Mouse (Mus musculus): ENCODE data around the gene Zfp536. TPM values are rescaled to one million over a fixed set of nuclear protein-coding genes. Genes with fewer than 3 reads are reported as not detected.

Zfp536 gene
- total RNA-seq (2022) = under 1 TPM; 0.31 to 0.70 (median 0.50) TPM

DNA sequence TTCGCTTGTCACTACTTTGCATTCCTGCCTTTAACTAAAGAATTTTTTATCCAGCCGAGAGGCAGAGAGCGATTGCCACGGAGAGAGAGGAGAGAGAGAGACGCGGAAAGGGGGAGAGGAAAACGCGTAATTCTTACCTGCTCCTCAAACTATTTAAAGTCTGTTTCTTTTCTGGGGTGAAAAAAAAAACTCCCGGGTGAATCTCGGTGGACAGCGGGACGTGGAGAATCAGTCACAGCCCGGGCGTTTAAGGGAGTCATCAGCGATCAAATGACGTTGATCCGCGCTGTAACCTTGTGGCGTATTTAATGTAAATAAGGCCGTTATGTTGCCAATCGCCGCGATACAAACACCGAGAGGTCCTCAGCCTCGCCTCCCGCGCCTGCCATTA, at the start of gene Zfp536:
TSS of gene Zfp536 (minus strand) at position 330 of the 391 bp plus-strand sequence.
- DNase-seq (ENCODE audit: low spot score in 2 of 2) = no peak

DNA sequence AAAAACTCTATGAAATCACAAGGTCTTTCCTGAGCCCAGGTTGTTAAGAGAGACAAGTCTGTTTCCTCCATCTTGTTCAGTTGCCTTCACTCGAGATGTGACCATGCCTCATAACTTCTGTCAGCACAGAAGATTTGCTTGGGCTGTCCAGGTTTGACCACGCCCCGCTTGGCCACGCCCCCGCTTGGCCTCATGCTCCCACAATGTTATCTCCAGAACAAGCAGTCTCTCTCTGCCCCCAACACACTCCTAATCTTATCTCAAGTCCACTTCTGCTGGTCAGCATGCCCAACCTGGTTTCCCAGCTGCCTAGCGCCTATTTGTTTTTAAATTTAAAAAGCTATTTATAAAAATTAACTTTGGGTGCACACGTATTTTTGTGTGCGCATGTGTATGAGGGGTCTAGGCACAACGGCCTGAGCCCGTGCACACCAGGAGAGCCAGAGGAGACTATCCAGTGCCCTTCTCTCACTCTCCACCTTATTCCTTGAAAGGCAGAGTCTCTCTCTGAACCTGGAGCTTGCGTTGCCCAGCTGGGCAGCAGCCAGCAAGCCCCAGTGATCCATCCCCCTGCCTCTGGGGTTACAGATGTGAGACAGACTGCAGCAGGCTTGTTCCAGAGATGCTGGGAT, 47.3 kb upstream of the Zfp536 start:
- no peak for DNase-seq (ENCODE audit: low spot score in 2 of 2)

DNA sequence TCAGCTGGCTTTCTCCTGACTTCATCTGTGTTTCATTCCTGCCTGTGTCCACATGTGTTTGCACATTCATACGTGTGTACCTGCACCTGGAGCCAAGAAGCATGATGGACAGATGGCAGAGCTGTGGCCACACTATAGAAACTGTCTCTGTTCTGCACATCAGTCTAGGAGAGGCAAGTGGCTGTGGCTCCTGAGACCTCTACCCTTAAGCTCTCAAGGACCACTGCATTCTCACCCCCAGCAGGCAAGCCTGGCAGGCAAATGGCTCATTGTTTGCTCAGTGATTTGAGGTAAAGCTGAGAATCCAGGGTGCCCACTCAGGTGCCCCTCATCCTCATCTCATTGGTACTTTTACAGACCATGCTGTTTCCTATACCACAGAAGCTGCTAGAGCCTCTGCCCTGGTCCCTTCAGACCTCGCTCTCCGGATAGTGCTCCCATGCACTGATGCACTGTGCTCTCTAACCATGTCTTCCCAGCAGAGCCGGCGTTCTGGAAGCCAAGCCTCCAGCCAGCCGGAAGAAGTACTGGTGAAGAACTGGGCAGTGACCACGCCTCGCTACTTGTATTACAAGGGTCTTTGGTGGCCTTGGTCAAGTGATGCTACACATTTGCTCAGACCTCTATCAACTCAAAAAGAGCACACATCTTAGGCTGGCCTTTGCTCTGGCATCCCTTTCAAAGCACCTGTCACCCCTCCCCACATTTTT, 45.3 kb upstream of the Zfp536 start:
- DNase-seq (ENCODE audit: low spot score in 2 of 2) = no peak

DNA sequence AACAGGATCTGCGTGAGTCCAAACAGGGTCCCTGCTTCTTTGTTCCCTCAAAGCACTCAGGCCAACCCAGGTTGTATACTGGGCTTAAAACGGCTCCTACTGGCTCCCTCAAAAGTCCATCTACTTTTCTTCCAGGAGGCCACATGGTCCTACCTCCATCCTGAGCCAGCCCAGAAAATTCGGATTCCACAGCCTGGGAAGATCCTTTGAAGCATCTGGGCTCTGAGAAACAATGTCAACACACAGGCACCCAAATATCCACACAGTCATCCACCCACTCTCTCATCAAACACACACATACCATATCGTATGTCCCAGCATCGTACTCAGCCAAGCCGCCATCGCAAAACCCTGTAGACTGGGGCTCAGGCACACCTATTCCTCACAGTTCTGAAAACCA, 43.5 kb upstream of the Zfp536 start:
- no peak for DNase-seq (ENCODE audit: low spot score in 2 of 2)

DNA sequence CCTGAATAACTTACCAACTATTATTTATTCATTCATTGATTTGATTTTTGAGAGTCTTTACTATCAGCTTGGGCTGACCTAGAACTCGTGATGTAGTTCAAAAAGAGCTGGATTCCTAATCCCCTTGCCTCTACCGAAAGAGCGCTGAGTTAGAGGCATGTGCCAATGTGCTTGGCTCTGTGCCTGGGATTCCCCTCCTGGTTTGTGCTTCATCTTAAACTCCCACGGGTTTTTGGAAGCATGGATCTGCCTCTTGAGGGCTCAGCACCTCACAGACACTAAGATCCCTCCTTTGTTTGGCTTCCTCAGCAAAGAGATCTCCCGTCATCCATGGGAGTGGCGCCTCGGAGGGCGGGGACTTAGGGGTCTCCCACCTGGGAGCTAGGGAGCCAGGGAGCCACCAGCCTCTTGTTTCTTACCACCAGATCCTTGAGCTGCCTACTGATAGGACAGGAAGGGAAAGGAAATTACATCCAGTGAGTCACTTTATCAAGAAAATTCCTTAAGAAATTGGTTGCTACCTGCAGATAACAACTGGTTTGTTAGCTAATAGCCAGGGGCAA, 41.5 kb upstream of the Zfp536 start:
- no peak for DNase-seq (ENCODE audit: low spot score in 2 of 2)

DNA sequence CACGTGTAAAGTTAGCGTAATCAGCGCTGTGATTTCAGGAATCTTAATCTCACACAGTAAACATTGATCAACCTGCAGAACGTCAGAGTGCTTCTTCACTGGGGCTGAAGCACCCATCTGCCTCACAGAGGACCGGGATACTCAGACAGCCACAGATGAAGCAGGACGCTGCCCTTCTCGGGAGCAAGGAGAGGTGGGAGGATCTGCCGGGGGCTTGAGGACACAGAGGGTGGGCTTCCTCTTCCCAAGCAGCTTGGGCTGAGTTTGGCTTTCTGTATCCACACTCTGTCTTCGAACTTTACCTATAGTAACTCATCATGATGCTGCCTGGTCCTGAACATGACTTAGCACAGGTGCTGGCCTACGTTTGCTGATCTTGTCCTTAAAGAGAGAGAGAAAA, 40.2 kb upstream of the Zfp536 start:
- DNase-seq (ENCODE audit: low spot score in 2 of 2) = no peak

DNA sequence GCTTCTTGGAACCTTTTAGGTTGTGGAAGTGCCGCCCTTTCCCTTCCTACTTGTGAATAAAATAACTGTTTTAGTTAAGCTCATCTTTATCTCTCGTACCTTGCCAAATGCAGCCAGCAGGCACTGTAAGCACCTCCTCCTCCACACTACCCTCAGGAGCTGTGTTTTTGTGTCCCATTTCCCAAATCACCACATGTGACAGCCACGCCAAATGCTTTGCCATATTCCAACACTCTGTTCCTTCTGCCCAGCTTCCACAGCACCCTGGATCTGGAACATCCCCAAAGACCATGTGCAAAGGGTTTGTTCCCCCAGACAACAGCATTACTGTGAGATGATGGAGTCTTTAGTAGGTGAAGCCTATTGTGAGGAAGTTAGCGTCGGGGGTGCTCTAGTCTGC, 36.5 kb upstream of the Zfp536 start:
- no peak for DNase-seq (ENCODE audit: low spot score in 2 of 2)

DNA sequence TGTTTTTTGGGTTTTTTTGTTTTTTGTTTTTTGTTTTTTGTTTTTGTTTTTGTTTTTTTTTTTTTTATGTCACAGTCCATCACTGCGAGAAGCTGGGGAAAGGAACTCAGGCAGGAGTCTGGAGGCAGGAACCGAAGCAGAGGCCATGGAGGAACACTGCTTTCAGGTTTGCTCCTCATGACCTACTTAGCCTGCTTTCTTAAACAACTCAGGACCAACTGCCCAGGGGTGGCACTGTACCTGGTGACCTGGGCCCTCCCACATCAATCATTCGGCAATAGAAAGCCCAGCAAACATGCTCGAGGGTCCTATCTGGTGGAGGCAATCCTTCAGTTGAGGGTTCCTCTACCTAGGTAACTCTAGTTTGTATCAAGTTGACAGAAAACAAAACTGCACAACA, 35.6 kb upstream of the Zfp536 start:
- DNase-seq (ENCODE audit: low spot score in 2 of 2) = no peak

DNA sequence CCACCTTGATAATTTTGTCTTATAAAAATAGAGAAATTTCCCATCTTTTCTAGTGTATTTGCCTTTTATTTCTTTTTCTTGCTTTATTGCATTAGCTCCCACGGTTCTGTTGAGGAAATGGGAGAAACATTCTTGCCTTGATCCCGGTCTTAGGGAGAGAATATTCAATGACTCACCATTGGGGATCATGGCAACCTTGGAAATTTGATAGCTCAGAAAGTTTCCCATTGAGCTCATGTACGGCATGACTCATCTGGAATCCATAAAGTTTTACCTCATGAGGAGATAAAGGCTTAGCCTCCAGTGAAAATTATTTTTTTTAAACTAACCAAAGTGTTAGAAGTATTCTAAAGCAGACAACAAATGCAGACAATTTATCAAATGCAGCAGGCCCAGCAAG, 27.7 kb upstream of the Zfp536 start:
- DNase-seq (ENCODE audit: low spot score in 2 of 2) = no peak

DNA sequence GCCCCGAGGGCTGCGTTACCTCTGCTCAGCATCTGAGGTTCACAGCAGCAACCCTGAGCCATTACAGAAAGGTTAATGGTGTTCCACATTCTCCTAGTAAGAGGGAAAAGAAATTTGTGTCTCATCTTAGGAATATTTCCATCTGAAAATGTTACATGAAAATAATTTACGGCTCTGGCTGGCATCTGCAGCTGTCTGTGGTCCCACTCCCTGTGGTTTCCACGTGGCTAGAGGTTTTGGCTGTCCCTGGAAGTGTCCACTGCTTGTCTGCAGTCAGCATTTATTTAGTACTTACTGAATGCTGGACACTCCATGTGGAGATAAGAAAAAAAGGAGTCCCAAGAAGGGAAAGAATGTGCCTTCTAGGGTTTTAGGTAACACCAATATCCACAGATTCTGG, 15.3 kb upstream of the Zfp536 start:
- no peak for DNase-seq (ENCODE audit: low spot score in 2 of 2)

DNA sequence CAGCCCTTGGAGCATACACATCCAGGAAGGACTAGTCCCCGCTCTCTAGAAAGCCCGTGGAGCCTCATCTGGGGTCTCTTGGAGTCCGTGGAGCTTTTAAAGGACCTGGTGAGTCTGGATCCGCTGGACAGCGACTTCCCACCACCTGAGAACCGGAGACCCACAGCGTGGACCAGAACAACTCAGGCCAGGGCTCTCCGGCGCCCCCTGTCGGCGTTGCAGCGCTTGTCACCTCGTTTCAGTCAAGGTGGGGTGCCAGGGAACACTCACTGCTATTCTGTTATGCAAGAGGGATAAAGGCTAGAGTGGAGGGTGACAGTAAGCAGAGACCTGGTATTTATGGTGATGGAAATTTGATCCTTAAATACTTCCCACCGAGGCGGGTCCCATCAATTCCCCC, 2.1 kb upstream of the Zfp536 start:
- peak in 1 of 2 experiments; percentile 19 for DNase-seq (ENCODE audit: low spot score in 2 of 2)

DNA sequence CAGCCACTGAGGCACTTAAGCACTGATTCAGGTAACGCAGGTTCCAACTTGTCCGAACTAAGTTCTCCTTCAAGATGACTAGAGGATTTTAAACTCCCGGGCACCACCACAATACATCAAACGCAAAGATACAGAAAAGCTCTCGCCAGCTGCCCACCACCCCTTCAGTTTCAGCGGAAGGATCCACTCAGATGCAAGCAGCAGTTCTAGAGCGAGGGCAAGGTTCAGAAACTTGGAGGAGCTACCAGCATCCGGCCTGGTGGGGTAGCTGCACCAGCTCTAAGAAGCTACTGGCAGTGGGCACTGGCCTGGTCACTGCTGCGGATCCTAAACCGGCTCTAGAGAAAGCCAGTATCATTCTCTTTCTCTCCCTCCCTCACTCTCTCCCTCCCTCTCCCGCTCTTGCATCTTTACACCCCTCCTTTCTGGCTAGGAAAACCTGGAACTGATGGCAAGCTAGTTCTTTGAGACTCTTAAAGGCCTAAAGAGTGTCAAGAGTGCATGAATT, 1.1 kb upstream of the Zfp536 start:
- no peak for DNase-seq (ENCODE audit: low spot score in 2 of 2)

DNA sequence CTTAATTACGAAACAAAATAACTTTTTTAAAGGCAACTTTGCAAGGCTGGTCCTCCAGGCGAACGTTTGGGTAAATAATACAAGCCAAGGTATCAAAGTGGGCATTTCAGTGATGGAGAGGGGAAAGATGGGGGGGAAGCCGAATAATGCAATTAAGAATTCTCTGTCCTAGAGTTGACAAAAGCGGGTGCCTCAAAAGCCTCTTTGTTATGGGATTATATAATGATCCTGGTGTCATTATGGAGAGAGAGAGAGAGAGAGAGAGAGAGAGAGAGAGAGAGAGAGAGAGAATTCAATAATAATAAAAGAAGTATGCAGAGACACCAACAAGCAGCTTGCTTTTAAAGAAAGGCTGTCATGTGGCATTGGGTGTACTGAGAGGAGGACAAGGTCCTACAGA, 465 bp upstream of the Zfp536 start:
- DNase-seq (ENCODE audit: low spot score in 2 of 2) = no peak

DNA sequence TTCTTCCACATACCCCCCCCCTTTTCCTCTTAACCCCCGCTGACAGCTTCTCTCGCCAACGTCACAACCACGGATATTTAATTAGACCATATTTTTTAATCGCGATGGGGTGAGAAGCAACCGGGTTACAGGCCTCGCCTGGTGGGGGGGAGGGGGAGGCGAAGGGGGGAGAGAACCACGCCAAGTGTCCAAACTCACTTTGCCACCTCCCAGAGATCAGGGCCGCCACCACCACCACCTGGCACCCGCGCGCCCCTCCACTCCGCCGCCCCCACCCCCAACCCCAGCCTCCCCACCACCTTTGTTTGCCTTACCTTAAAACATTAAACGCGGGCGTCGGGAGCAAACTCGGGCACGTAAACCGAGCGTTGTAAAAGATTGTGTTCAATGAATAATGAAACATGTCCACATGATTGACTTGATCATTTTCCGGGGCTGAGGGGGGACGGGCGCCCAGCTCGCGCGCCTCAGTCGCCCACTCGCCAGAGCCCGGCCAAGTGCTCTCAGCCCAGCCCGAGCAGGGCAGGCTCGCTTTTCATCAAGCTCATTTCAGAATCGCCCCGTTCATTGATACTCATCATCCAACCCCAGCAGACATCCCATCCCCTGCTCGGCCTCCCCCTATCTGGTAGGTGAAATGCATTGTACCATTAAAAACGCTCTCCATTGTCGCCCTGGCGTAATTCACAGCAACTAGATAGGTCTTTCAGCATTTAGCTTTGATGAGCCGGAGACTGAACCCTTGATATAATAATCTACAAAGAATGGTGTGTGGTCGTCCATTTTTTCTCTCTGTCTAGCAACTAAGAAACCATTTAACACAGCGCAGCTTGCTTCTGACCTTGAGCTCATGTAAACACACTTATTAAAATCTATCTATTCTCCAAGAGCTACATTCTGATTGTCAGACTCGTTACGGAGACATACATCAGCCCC, 797 bp downstream of the Zfp536 start:
- no peak for DNase-seq (ENCODE audit: low spot score in 2 of 2)

DNA sequence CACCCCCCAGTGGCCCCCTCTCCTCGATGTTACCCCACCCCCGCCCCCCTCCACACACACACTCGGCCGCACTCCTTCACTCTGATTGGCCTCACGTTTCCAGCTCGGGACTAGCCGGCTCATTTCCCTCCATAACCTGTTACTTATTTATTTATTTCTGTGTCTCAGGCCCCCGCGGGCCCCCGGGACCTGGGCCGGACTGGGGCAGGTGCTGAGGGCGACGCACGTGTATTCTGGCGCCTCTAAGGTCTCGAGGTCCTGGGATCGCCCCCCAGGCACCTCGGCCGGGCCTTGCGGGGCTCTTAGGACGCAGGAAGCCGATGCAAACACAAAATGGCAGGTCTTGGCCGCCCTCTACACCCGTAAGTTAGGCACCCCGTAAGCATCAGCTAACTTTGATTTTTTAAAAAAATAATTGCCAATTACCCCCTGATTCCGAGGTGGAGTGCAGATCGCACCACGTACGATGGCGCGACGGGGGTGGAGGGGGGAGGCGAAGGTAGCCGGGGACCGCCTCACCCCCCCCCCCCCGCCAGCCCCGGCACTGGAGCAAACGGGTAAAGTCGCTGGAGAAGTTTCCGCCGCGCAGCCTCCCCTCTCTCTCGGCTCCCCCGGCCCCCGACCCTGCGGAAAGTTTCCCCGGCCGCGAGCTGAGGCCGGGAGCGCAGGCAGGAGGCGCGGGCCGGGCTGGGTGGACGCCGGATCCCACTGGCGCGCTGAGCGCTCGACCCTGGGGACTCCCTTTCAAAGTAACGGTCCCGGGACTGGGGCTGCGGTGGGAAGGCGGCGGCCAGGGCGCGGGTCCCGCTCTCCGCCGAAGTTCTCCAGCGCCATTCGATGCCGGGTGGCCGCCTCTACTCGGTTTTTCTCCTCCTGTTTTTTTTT, 1.7 kb downstream of the Zfp536 start:
- DNase-seq (ENCODE audit: low spot score in 2 of 2) = no peak

DNA sequence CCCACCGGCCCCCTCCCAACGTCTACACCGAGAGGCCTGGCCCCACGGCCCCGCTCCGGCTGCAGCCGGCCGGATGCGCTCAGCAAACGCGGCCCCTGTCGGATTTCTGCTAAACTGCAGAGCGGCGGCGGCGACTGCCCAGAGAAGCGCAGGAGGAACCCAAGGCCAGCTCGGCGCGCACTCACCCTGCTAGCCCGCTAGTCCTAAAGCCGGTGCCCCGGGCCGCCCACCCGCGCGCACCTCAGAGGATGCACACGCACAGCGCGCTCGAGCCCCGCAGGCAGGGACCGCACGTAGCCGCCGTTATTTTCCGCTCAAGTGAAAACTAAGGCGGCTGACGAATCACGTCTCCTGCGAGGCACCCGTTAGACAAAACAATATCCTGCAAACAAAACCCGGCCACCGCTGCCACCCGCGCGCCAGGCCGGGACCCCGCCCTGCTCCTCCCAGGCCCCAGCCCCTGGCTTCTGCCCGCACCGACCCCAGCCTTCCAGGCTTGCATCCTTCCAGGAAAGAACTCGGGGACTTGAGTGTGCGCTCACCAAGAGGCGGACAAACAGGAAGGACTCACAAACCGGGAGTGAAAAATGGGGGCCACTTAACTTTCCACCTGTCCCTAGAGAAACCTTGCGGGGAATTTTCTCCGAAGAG, 2.9 kb downstream of the Zfp536 start:
- DNase-seq (ENCODE audit: low spot score in 2 of 2) = peak; percentile 15 to 31

DNA sequence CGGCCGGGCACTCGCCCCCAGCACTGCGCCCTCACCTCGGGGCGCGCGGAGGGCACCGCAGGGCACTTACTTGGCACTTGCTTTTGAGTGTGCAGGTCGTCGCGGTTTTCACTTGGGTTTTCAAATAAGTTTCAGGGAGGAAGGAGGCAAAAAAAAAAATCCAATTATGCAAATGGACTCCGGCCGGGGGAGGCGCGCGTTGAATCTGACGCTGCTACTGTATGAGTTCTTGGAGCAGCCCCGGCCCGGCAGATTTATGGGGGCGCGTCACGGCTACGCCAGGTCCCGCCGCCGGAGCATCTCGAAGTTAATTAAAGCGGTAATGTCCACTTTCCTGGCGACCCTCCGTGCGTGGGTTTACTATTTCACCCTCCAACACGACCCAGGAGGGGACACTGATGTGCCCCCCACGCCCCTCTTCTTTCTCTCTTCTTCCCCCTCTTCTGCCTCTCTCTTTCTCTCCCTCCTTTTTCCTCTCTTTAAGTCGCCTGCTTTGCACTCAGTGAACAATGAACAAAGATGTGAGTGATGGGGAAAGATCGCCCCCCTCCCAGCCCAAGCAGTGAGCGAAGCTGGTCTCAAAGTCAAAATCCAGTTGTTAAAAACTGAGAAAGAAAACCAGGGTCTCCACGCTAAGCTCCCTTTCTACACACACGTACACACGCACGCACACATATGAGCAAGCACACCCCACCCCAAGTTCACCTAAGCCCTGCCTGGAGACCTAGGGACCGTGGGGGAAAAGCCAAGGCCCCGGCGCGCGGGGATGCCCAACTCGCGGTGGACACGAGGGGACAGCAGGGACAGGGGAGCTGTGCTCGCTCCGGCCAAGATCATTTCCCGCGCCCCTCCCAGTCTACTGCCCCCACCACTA, 3.7 kb downstream of the Zfp536 start:
- no peak for DNase-seq (ENCODE audit: low spot score in 2 of 2)

DNA sequence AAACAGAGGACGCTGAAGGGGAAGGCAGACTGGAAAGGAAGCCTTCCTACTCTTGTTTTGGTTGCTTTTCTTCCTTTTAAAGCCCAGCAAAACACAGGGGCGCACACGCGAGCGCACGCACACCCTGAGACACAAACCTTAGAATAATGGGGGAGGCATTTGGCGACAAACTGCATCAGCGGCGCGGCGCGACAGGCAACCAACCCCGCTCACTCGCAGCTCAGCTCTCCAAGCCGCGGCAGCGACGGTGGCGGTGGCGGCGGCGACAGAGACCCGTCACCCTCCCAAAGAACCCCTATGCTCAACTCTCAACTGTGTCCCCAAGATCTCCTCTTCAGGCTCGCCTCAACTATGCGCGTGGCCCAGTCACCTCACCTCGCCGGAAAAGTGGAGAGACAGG, 4.4 kb downstream of the Zfp536 start:
- DNase-seq (ENCODE audit: low spot score in 2 of 2) = no peak

DNA sequence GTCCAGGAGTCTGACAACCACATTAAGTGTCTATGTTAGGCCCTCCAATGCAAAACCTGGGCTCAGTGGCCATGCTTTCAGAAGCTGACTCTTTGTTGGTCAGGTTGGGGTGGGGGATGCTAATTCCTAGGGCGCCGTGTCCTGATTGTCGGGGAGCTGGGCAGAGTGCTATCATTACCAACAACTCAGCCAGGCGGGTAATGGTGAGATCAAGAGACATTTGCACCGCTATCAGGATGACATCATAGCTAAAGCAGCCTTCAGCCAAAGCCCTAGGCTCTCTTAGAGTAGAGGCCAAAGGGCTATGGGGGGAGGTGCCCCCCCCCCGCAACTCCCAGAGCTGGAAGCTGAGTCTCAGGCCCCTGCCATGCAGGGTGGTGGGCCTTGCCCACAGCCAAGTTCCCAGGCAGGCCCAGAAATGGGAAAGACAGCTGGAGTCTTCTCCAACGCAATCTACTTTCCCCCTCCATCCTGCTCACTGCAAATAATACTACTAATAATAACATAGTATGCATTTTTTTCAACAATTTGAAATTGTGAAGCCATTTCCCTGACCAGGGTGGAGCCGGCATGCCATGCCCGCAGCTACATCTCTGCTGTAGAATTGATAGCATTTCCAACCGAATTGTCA, 5.0 kb downstream of the Zfp536 start:
- no peak for DNase-seq (ENCODE audit: low spot score in 2 of 2)

Measured in gastrocnemius, adult 8-10 months (tissue).